Mouse (Mus musculus) frontal cortex, postnatal 36 days (tissue): ENCODE data around the gene Wdr59.

Source experiments
- DNase-seq, 2 experiments: peaks; one replicate each; pipeline ENCODE4 v3.0.0; 2022; ENCODE audit warnings: low spot score in 2 of 2

The Wdr59 gene

DNA sequence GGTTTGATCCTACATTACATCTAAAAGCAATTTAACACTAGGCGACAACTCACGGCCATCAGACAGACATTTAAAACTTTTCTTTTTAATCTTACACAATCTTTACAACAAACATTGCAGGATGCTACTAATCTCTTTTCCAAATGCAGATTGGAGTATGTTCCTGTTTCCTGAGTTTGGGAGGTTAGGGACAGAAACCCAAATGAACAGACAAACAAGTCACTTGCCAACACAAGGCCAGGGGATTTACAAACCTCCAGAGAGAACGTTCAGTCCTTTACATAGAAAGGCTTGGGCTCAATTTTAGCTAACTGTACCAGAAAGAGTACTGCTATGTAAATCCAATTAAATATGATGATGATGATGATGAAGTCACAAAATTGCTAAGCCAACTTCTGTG lies 28.7 kb downstream of the Wdr59 start:
- no peak for DNase-seq

DNA sequence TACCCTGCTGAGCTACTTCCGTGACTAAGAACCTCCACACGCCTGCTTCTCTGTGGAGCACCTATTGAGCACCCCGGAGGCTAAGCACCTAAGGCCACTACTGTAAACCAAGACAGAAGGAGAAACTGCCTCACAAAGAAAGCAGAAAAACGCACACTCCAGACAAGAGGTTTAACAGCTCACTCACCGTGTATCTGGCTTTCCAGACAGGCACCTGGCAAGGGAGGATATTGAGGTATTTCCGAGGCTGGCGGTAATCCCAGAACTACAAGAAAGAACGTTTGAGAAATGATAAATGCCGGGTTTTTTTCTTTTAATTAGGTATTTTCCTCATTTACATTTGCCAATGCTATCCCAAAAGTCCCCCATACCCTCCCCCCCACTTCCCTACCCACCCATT lies 29.4 kb downstream of the Wdr59 start:
- no peak for DNase-seq

DNA sequence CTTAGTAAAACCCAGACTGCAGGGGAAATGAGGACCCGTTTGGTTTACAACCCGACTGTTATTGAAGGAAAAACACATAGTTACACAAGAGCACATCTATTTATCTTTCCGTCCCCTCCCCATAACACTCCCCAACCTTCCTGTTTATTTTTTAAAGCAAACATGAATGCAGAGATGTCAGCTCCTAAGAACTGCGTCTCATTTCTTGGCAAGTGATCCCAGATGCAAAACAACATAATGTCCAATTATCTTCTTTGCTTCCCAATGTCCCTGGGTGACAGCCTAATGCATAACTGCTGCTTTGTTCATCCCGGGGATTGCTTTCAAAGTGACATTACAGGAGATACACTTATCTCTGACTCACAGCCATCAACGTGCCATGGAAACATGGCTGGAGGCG lies 30.7 kb downstream of the Wdr59 start:
- no peak for DNase-seq

DNA sequence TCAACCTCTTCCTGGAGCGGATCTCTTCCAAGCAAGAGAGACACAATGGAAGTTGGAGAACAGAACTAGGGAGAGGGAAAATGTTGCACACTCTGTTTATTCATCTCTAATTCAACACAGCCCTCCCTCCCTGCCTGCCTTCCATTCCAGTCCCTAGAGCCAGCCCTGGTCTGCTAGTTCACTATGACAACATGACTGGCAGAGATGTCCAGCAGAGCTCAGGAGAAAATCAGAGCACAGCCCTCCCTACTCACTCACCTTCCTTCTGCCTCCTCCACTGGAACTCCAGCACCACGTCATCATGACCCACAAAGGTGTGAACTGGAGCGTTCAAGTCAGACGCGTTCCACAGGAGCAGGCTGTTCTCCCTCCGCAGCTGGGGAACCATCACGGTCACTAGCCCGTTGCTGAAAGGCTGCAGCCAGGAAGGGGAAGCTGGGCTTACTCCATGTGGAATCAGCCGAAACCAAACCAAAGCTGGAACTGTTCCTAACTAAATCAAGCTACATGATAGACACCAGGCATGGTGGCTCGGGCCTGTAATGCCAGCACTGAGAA lies 31.8 kb downstream of the Wdr59 start:
- no peak for DNase-seq

DNA sequence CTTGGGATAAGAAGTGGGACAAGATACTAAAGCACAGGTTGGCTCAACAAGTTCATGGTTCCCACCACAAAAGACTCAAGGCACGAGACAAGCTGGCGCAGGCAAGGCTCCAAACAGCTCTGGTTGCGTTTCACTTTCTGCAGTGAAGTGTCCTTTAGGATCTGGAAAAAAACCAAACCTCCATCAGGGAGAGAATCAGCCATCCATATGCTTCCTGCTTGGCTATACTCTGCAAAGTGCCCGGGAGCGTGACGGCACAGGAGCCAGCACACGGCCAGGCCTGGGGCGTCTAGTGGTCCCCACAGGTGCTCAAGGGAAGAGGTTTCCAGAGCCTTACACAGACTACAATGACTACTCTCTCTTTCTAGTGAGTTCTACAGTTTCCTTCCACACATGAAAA lies 41.2 kb downstream of the Wdr59 start:
- no peak for DNase-seq

DNA sequence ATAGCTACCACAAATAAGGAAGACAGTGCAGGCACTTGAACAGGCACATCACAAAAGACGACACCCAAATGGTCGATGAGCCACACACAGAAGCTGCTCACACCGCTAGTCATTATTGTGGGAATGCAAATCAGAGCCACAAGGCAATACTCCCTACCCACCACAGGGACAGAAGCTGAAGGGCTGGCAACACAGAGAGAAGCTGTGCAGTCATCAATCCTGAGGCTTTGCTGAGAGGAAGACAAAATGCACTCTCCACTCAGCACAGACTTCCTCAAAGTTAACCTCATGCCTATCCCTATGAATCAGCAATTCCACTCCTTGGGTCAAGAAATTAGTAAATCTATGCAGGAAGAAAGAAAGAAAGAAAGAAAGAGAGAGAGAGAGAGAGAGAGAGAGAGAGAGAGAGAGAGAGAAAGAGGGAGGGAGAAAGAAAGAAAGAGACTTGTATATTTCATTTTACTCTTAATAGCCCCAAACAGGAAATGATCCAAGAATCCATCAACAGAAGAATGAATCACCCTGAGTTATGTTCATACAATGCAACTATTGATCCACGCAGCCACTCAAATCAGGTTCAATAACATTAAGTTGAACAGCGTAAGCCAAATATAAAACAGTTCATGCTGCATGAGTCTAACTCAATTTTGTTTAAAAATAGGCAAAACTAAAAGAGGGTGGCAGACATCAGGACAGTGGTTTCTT lies 44.0 kb downstream of the Wdr59 start:
- DNase-seq, result no peak

DNA sequence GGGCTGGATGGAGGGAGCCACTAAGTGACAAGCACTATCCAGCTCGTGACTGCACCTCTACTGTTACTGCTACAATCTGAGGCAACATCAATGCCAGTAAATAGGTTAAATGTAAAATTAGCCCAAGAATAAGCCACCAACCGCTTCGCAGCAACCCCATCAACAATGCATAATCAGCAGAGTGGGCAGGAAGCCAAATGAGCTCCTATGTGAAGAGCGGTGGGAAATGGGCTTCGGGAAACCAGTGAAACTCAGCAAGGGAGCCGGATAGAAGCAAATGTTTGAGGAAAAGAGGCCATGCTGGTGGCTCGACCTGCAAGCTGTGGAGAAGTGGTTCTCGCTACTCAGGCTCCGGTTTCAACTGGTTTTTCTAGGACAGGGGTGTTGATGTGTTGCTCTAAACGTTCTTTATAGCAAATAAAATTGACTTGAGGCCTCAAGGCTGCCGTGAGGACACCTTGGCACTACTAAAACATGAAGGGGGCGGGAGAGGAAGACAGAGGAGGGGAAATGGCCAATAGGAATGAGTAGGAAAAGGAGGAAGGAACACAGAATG lies 50.3 kb downstream of the Wdr59 start:
- DNase-seq, result no peak

DNA sequence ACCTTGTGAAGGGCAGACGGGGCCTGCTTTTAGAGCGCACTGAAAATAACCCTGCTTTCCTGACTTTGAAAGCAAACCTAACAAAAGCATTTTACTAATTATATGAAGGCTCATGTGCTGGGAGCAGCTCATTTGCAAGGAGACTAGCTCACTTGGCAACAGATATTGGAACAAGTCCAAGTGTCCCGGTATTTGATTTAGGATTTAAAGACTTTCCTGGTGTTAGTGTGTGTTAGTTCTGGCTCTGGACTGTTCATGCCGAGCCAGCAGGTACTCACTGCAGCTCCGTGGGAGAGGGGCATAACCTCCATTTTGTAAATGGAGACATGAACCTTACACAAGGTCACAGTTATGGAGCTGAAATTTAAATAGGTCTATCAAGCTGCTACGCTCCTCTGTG lies 52.9 kb downstream of the Wdr59 start:
- DNase-seq, result peak in 1 of 2 experiments; percentile 36

DNA sequence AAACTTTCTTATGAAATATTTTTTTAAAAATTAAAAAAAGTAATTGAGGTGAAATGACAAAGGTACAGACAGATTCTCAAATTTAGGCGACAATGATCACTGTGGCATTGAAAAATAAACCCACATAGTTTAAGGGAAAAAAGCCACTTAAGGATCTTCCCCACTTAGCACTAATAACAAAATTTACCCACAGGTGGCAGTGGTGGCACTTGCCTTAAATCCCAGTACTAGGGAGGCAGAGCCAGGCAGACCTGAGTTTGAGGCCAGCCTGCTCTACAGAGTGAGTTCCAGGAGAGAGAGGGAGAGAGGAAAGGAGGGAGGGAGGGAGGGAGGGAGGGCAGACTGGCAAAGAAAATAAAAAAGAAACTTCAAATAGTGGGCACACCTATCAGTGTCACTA lies 56.6 kb downstream of the Wdr59 start:
- DNase-seq, result no peak

DNA sequence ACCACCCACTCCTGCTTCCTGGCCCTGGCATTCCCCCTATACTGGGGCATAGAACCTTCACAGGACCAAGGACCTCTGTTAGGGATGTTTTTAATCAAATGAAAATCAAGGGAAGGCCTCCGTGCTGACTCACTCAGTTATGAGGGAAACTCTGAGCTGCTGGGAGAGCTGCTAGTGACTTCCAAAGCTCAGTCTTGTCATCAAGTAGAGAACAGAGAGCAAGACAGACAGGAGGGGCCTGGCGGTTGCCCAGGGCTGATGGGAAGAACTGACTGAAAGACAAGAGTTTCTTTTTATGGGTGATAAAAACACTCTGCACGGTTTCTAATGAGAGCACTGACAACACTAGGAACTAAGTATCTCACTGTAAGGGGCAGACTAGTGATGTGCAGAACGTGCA lies 57.4 kb downstream of the Wdr59 start:
- no peak for DNase-seq

DNA sequence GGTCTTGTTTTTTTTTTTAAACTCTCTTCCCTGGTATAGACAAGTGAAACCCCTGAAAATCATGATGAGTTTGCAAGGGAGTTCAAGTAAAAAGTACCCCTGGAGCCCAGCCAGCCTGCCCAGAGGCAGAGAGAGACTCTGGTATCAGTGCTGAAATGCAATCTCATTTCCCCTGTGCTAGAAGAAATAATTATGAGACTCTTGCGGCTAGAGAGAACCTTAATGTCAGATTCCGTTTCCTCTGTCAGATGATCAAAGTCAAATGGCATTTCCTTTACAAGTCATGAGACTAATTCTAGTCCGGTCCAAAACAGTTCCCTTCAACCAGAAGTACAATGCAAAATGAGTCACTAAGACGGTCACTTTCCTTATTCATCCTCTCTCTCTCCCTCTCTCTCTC lies 72.2 kb downstream of the Wdr59 start:
- DNase-seq, result no peak

DNA sequence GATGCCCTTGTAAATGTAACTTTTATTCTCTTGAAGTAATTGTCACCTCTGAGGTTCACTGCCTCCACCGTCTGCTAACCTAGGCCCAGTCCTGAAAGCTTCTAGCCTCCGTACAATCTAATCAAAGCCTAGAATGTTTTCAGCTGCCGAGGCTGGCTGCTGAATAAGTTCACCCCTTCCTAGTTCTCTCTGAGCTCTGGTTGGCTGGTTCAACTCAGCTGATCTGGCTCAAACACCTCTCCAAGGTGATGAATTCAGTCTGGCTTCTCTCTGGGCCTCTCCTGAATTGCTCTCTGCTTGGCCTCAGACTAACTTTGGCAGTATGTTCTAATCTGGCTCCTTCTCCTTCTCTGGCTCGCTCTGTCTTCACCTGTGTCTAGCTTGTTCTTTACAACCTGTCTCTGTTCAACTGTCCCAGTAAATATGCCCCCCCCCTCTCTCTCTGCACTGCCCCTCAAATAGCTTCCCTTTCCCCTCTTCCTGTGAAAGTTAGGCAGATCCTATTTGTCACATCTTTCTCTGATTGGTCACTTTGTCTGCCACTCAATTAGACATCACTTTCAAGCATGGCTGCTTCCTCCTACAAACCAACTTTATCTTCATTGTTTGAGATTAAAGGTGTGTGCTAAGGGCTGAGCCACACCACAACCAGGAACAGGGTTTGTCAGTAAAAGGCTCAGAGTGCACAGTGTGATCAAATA lies 75.8 kb downstream of the Wdr59 start:
- DNase-seq, result no peak

DNA sequence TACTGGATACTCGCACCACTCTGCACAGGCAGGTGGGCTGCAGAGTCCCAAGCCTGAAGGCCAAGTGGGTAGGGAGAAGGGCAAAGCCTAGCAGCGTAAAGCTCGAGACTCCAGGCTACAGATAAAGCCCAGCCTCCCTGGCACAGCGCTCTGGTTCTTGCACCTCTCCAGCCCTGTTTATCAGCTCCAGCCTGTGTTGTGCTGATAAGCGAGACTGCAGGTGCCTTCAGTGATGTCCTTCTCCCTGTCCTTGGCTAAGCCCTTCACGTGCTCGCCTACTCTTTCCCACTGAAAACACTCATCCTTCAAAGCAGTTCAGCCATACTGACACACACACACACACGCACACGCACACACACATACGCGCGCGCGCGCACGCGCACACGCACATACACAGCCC lies 76.3 kb downstream of the Wdr59 start:
- DNase-seq, result no peak

DNA sequence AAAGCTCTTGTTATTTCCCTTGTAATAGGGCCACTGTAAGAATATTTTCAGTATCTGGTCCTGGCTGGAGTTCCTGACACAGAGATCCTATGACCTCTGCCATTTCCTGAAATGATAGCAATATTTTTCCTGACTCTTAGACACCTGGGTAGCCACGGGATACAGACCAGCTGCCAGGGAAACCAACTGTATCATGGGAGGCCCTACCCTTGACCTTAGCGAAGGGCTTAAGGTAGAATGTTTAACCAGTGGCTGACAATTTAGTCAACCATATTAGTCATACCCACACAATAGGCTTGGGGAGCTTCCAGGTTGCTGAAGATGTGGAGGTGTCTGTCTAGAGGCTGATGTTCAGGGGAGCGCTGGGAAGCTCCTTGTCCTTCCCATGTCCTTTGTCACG lies 77.6 kb downstream of the Wdr59 start:
- DNase-seq, result no peak

DNA sequence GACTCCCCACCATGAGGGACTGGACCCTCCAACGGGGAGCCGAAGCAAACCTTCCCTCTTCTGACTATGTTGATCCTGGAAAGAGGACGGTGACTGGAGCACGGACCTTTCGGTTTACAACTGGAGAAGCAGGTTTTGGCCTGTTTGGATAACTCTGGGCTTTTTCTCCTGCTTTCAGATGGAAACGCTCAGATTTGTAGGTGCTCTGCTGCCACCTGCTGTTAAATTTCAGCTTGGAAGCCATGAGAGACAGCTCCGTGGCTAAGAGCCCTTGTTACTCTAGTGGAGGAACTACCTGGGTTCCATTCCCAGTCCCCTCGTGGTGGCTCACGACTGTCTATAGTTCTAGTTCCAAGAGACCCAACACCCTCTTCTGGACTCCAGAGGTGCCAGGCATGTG lies 82.7 kb downstream of the Wdr59 start:
- DNase-seq, result peak; percentile 78 to 88

DNA sequence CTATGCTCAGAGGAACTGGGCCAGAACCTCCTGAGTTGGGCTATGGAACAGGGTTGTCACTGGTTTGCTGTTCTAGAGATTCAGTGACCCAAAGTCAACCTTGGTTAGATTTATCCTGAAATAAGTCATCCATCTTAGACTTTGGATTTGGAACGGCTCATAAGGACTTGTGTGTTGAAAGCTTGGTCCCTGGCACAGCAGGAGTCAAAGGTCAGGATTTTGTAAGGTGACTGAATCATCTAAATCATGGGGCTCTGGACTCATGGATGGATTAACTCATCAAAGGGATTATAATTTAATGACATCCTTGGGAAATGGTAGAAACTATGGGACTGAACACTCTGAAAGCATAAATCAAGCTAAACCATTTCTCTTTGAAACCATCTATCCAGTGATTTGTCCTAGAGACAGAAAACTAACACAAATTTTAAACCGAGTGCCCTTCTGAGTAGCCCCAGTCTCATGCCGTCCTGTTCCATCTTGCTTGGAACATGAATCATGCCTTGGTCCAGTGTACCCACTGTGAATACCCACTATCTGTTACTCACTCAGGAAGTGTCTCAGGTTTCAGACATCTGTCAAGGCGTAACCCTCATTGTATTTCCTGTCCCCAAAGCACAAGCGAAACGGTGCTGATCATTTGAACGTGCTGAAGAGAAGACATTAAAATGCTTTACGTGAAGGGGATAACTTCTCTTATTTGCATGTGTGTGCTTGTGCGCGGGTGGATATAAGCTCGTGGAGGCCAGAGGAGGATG lies 86.6 kb downstream of the Wdr59 start:
- no peak for DNase-seq

DNA sequence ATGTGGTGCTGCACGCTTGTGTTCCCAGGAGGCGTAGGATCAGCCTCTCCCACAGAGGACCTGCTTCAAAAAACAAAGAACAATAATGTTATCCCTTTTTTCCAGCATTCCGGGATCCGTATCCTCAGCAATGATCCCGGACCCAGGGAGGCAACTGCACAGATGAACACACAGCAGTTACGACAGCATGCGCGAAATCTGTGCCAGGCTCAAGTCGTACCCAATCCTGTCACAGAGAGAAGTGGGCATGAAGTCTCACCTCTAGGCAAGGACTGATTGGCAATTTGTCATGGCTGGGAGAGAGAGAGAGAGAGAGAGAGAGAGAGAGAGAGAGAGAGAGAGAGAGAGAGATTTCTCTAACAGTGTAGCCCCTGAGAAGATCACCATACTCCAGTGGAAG lies 97.2 kb downstream of the Wdr59 start:
- DNase-seq, result no peak

DNA sequence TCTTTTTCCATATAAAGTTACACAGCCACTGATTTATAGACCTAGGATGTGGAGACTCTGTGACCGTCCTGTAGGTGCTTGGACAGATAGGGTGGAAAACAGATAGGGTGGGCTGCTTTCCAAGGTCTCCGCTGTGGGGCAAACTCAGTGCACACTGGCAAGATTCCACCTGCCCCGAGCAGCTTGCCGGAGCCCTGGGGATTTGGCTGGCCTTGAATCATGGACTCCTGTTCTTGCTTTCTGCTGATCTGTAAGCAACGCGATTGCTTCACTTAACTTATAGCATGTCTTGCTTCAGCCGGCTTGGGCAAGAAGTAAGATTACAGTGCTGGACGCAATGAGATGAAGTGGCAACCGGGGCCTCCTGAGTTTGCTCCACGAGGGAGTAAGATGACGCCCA lies 97.7 kb downstream of the Wdr59 start:
- no peak for DNase-seq

DNA sequence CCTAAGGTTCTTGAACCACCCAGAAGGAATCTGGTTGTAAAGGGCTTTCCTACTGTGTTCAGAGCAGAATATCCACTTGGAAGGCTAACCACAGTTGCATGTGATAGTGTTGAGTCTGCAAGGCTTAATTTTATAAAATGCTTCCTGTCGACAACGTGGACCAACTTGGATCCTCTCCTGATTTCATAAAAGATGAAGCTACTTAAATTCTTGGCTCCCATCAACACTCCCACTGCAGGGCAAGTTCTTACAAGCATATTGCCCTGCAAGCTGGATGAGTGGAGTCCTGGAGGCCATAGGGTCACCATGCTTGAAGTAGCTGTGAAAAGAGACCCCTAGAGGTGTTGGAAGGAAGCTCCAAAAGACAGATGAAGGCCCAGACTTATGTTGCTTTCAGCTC lies 99.3 kb downstream of the Wdr59 start:
- DNase-seq, result no peak

DNA sequence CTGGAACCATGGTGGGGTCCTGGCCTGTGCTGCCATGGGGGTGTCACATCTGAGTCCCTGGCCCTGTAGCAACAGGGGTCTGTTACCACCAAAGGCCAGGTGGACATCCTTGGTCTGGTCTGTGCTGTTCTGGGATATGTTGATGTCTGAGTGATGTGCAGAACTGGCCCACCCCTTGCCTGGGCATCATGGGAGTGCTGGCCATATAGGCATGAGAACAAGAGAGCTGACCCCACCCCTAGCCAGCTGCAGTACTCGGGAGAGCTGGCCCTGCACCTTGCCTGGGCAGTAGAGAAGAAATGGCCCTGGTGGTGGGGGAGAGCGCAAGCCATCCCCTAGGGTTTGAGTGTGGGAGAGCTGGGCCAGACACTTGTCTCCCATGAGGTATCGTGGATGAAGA lies 102.7 kb downstream of the Wdr59 start:
- no peak for DNase-seq

DNA sequence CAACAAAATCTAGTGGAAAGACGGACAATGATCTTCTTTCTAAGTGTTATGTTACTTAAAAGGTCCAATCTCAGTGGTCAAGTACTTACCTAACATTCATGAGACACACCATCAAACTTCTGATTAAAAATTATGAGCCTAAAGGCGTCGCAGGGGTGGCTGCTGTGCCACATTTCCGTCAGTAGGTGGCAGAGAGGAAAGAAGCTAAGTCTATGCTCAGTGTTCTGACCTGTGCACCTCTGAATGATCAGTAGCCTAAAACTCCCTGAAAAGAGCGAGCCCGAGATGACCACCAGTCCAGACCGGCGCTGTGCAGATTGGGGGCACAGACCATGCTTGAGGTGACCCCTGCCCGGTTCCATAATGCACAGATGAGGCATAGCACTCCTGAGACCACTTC lies 103.3 kb downstream of the Wdr59 start:
- DNase-seq, result peak in 1 of 2 experiments; percentile 6

DNA sequence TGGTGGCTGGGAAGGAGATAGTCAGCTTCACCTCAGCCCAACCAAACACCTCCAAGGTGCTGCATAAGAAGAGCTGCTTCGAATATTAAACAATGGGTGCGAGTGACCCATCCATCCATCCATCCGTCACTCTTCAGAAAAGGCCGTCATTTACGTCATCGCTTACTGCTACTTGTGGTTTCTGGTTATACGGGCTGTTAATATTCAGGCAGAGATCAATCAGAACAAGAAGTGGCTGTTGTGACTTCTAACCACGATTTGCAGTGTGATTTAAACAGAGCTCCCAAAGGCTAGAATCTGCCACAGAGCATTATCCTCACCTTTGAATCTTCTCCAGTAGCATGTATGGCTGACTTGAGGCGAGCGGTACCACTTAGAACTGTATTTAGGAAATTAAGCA lies 104.7 kb downstream of the Wdr59 start:
- no peak for DNase-seq
